Mouse (Mus musculus): Measurements from ENCODE around the gene Zfhx3. TPM values are rescaled to one million over a fixed set of nuclear protein-coding genes. Genes with fewer than 3 reads are reported as not detected.

The Zfhx3 gene
- polyA plus RNA-seq, 1 experiment from 2014 or later, result 3.3 TPM

GRCm38 (mm10) chr8:108743238-108743637, 800.8 kb downstream of the Zfhx3 start:
- Histone ChIP-seq H3K27me3 (ENCODE audit: control insufficient read depth, insufficient read depth, low read length) (no peaks in the 10 kb centered on the region), H3K4me2 (ENCODE audit: low read depth, low read length) (no peak overlapping the region), H3K9me3 (replicated peaks; ENCODE audit: control insufficient read depth, low read length) (no peaks in the 10 kb centered on the region), H3K9ac (ENCODE audit: low read length) (no peak overlapping the region), H3K36me3 (ENCODE audit: control insufficient read depth, insufficient read depth) (no peaks in the 10 kb centered on the region), H3K27ac (ENCODE audit: low read length) (no peak overlapping the region), H3K4me1 (ENCODE audit: control insufficient read depth, insufficient read depth, low read length) (peaks cover 11% of the 10 kb centered on the region), H3K4me3 (ENCODE audit: low read length) (no peak overlapping the region)
- 22% methylated on average over 7 of the region's 7 CpGs for WGBS
- peak; percentile 64 for ATAC-seq (replicated peaks; ENCODE audit: extremely low read depth, insufficient read depth, low FRiP score)

- peaks cover 16% of the 10 kb centered on the region for H3K4me1 ChIP-seq (ENCODE audit: control insufficient read depth, insufficient read depth, low read length)
- no peak for ATAC-seq (replicated peaks; ENCODE audit: extremely low read depth, insufficient read depth, low FRiP score)
Observed at GRCm38 (mm10) chr8:108745551-108745950, 803.1 kb downstream of the Zfhx3 start.

GRCm38 (mm10) chr8:108748095-108748494, 805.7 kb downstream of the Zfhx3 start:
- ATAC-seq (replicated peaks; ENCODE audit: extremely low read depth, insufficient read depth, low FRiP score), result no peak
- H3K9ac ChIP-seq (ENCODE audit: low read length), result no peak overlapping the region
- H3K4me3 ChIP-seq (ENCODE audit: low read length), result no peak overlapping the region
- peaks cover 13% of the 10 kb centered on the region for H3K4me1 ChIP-seq (ENCODE audit: control insufficient read depth, insufficient read depth, low read length)
- H3K9me3 ChIP-seq (replicated peaks; ENCODE audit: control insufficient read depth, low read length), result no peaks in the 10 kb centered on the region
- no peak overlapping the region for H3K27ac ChIP-seq (ENCODE audit: low read length)
- H3K27me3 ChIP-seq (ENCODE audit: control insufficient read depth, insufficient read depth, low read length), result no peaks in the 10 kb centered on the region
- 55% methylated on average over 11 of the region's 11 CpGs for WGBS
- H3K36me3 ChIP-seq (ENCODE audit: control insufficient read depth, insufficient read depth), result no peaks in the 10 kb centered on the region
- peak overlapping the region; percentile 17; the same call in 1 of the 2 replicates for H3K4me2 ChIP-seq (ENCODE audit: low read depth, low read length)

More at GRCm38 (mm10) chr8:108745551-108745950, 803.1 kb downstream of the Zfhx3 start:
- Histone ChIP-seq H3K27ac (ENCODE audit: low read length) (no peak overlapping the region), H3K27me3 (ENCODE audit: control insufficient read depth, insufficient read depth, low read length) (no peaks in the 10 kb centered on the region), H3K4me3 (ENCODE audit: low read length) (no peak overlapping the region), H3K4me2 (ENCODE audit: low read depth, low read length) (no peak overlapping the region), H3K9ac (ENCODE audit: low read length) (no peak overlapping the region), H3K36me3 (ENCODE audit: control insufficient read depth, insufficient read depth) (no peaks in the 10 kb centered on the region), H3K9me3 (replicated peaks; ENCODE audit: control insufficient read depth, low read length) (no peaks in the 10 kb centered on the region)
- WGBS, result 87% methylated on average over 7 of the region's 7 CpGs

GRCm38 (mm10) chr8:108748851-108749376, 806.5 kb downstream of the Zfhx3 start:
- Histone ChIP-seq H3K27me3 (ENCODE audit: control insufficient read depth, insufficient read depth, low read length) (no peaks in the 10 kb centered on the region), H3K4me2 (ENCODE audit: low read depth, low read length) (peak overlapping the region; percentile 28; the same call in 1 of the 2 replicates), H3K9ac (ENCODE audit: low read length) (no peak overlapping the region; the same call in 1 of the 2 replicates), H3K9me3 (replicated peaks; ENCODE audit: control insufficient read depth, low read length) (no peaks in the 10 kb centered on the region), H3K36me3 (ENCODE audit: control insufficient read depth, insufficient read depth) (no peaks in the 10 kb centered on the region), H3K4me3 (ENCODE audit: low read length) (no peak overlapping the region), H3K27ac (ENCODE audit: low read length) (peak overlapping the region; percentile 15; the same call in 1 of the 2 replicates), H3K4me1 (ENCODE audit: control insufficient read depth, insufficient read depth, low read length) (peaks cover 11% of the 10 kb centered on the region; the same call in 1 of the 2 replicates)
- peak; percentile 59; the same call in 1 of the 2 replicates for ATAC-seq (replicated peaks; ENCODE audit: extremely low read depth, insufficient read depth, low FRiP score)
- WGBS, result 19% methylated on average over 6 of the region's 6 CpGs

GRCm38 (mm10) chr8:108750806-108751205, 808.4 kb downstream of the Zfhx3 start:
- H3K27me3 ChIP-seq (ENCODE audit: control insufficient read depth, insufficient read depth, low read length), result no peaks in the 10 kb centered on the region
- no peaks in the 10 kb centered on the region for H3K9me3 ChIP-seq (replicated peaks; ENCODE audit: control insufficient read depth, low read length)
- no peak overlapping the region for H3K4me2 ChIP-seq (ENCODE audit: low read depth, low read length)
- ATAC-seq (replicated peaks; ENCODE audit: extremely low read depth, insufficient read depth, low FRiP score), result no peak
- H3K9ac ChIP-seq (ENCODE audit: low read length), result no peak overlapping the region
- no peak overlapping the region for H3K27ac ChIP-seq (ENCODE audit: low read length)
- WGBS, result 85% methylated on average over 9 of the region's 9 CpGs
- H3K36me3 ChIP-seq (ENCODE audit: control insufficient read depth, insufficient read depth), result no peaks in the 10 kb centered on the region
- H3K4me3 ChIP-seq (ENCODE audit: low read length), result no peak overlapping the region
- H3K4me1 ChIP-seq (ENCODE audit: control insufficient read depth, insufficient read depth, low read length), result peaks cover 11% of the 10 kb centered on the region; the same call in 1 of the 2 replicates

DNA sequence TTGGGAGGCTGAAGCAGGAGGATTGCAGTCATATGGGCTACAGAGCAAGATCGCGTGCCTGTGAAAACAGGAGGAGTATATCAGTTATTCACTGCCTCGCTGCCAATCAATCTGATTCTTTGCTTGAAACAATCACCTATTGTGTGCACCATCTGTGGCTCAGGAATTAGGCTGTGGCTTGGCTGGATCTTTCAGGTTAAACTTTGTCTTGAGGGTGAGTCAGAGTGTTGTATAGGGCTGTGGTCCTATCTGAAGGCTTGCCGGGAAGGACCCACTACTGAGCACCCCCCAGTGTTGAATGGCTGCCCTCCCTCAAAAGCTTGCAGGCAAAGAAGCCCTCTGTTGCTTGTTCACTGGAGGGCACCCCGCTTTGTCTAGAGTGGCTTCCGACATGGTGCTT, 812.1 kb downstream of the Zfhx3 start:
- Histone ChIP-seq H3K27ac (ENCODE audit: low read length) (no peak overlapping the region), H3K4me2 (ENCODE audit: low read depth, low read length) (no peak overlapping the region), H3K27me3 (ENCODE audit: control insufficient read depth, insufficient read depth, low read length) (no peaks in the 10 kb centered on the region), H3K36me3 (ENCODE audit: control insufficient read depth, insufficient read depth) (no peaks in the 10 kb centered on the region), H3K4me1 (ENCODE audit: control insufficient read depth, insufficient read depth, low read length) (0 out of 2 replicates have a peak, but pooled peaks cover 3% of the 10 kb centered on the region), H3K9ac (ENCODE audit: low read length) (no peak overlapping the region), H3K9me3 (replicated peaks; ENCODE audit: control insufficient read depth, low read length) (no peaks in the 10 kb centered on the region), H3K4me3 (ENCODE audit: low read length) (no peak overlapping the region)
- WGBS, result 74% methylated on average over 6 of the region's 6 CpGs
- no peak for ATAC-seq (replicated peaks; ENCODE audit: extremely low read depth, insufficient read depth, low FRiP score)

DNA sequence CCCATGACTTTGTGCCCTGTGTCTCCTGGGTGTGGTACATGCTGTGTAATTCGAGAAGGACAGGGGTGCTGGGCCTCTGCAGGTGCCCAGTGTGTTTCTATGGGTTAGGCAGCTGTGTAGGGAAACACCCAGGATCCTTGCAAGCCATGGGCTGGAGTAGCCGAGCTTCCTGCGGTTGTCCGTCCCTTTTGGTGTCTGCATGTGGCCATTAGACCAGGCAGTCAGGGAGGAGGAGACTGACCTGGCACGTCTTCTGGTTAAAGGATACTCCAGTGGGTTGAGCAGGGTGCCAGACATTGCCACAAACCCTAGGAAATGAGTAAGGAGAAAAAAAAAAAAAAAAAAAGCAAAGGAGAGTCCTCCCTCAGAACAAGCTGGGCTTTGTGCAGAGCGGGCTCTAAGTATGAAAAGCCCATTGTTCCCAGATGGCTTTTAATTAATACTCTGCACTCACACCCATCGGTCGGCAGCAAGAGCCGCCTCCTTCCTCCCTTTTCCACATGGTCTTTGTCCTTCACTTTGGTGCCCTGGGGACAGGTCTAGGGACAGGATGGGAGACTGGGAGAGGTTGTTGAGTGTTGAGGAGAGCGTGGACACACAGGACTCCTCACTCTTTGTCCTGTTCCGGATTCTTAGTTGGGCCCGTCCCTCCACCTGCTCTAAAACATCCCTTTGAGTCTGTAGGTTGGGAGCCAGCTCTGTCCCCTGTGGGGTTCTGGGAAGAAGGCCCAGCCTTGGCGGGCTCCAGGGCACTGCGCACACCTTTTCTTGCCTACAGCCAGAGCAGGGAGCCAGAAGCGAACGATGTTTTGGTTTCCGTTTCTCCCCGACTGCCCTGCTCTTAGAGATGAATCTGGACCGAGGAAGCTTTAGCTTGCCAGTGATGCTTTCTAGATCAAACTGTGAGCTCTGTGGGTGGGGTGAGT, 813.2 kb downstream of the Zfhx3 start:
- no peak overlapping the region for H3K4me3 ChIP-seq (ENCODE audit: low read length)
- peak overlapping the region; percentile 13; the same call in 1 of the 2 replicates for H3K4me2 ChIP-seq (ENCODE audit: low read depth, low read length)
- H3K9ac ChIP-seq (ENCODE audit: low read length), result no peak overlapping the region
- 0 out of 2 replicates have a peak, but pooled peaks cover 3% of the 10 kb centered on the region for H3K4me1 ChIP-seq (ENCODE audit: control insufficient read depth, insufficient read depth, low read length)
- 73% methylated on average over 19 of the region's 19 CpGs for WGBS
- ATAC-seq (replicated peaks; ENCODE audit: extremely low read depth, insufficient read depth, low FRiP score), result no peak
- no peak overlapping the region for H3K27ac ChIP-seq (ENCODE audit: low read length)
- H3K27me3 ChIP-seq (ENCODE audit: control insufficient read depth, insufficient read depth, low read length), result no peaks in the 10 kb centered on the region
- no peaks in the 10 kb centered on the region for H3K9me3 ChIP-seq (replicated peaks; ENCODE audit: control insufficient read depth, low read length)
- no peaks in the 10 kb centered on the region for H3K36me3 ChIP-seq (ENCODE audit: control insufficient read depth, insufficient read depth)

DNA sequence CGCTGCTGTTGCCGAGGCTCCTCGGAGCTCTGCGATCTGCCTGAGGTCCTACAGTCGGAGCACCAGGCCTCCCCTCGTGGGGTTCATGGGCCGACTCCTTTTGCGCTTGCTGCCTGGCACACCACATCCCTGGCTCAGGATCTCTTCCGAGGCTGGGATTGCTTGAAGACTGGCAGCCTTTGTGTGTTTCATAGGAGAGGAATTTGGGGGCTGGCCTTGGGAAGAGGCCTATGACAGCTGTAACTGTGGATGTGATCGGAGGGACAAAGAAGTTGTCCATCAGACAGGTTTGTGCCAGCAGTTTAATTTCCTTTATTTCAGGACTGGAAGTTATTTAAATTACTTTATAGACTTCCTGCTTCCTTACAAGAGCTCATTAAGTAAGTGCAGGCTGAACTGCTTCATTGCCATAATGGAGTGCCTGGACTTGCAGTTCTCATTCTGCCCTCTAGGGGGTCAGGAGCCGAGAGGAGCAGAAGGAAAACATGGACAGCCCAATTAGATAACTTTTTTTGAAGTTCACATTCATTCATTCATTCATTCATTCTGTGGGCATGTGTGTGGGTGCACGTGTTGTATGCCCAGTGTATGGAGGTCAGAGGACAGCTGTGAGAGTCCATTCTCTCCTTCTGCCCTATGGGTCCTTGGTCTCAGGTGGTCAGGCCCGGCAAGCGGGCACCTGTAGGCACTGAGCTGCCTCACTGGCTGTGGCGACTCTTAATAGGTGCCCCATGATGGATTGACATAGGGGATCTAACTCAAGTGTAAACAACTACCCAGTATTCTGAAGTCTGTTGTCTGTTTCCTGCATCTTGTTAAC, 817.3 kb downstream of the Zfhx3 start:
- no peaks in the 10 kb centered on the region for H3K36me3 ChIP-seq (ENCODE audit: control insufficient read depth, insufficient read depth)
- H3K9ac ChIP-seq (ENCODE audit: low read length), result no peak overlapping the region
- H3K27me3 ChIP-seq (ENCODE audit: control insufficient read depth, insufficient read depth, low read length), result no peaks in the 10 kb centered on the region
- no peak overlapping the region for H3K4me2 ChIP-seq (ENCODE audit: low read depth, low read length)
- H3K4me1 ChIP-seq (ENCODE audit: control insufficient read depth, insufficient read depth, low read length), result peaks cover 13% of the 10 kb centered on the region
- WGBS, result 62% methylated on average over 15 of the region's 15 CpGs
- H3K27ac ChIP-seq (ENCODE audit: low read length), result no peak overlapping the region
- no peak for ATAC-seq (replicated peaks; ENCODE audit: extremely low read depth, insufficient read depth, low FRiP score)
- H3K9me3 ChIP-seq (replicated peaks; ENCODE audit: control insufficient read depth, low read length), result no peaks in the 10 kb centered on the region
- H3K4me3 ChIP-seq (ENCODE audit: low read length), result no peak overlapping the region

Measured in heart, embryonic 16.5 days (tissue).